Mouse (Mus musculus) limb, embryonic 13.5 days (tissue): ENCODE measurements around the gene Arhgef2. TPM values are rescaled to one million over a fixed set of nuclear protein-coding genes. Genes with fewer than 3 reads are reported as not detected.
"Not testable (repeated sequence)": the region's sequence is repeated elsewhere in the genome, so short reads cannot be mapped to it uniquely, and the experiment has no call there.

Source experiments
- ATAC-seq: fragments of 200-750 bp; cut with Nextera tagmentation; 2 replicates; pipeline ENCODE4 v1.8.0; 2017; ENCODE audit warnings: low read depth, moderate number of reproducible peaks, moderate TSS enrichment; ENCODE audit not compliant: low FRiP score
- H3K27ac ChIP-seq: fragments of 300-500 bp; sonication (generic); 2 replicates; pipeline ENCODE4 v1.5.1; 2015; ENCODE audit warnings: inconsistent platforms, mild to moderate bottlenecking, moderate library complexity
- H3K27me3 ChIP-seq: fragments of 300-500 bp; sonication (generic); 2 replicates; pipeline ENCODE4 v1.6.1; 2015; ENCODE audit warnings: mild to moderate bottlenecking, inconsistent platforms
- H3K36me3 ChIP-seq: fragments of 300-500 bp; sonication (generic); 2 replicates; pipeline ENCODE4 v1.6.1; 2015; ENCODE audit warnings: inconsistent platforms, mild to moderate bottlenecking, moderate library complexity
- H3K4me1 ChIP-seq: fragments of 300-500 bp; sonication (generic); 2 replicates; pipeline ENCODE4 v1.6.1; 2015; ENCODE audit warnings: inconsistent platforms
- H3K4me2 ChIP-seq: fragments of 300-500 bp; sonication (generic); replicated peaks from 2 replicates; pipeline ENCODE4 v1.6.1; 2015; ENCODE audit warnings: inconsistent platforms, mild to moderate bottlenecking, moderate library complexity
- H3K4me3 ChIP-seq: fragments of 300-500 bp; sonication (generic); 2 replicates; pipeline ENCODE4 v1.5.1; 2015; ENCODE audit warnings: moderate library complexity, mild to moderate bottlenecking, inconsistent platforms
- H3K9ac ChIP-seq: fragments of 300-500 bp; sonication (generic); 2 replicates; pipeline ENCODE4 v1.6.1; 2015; ENCODE audit warnings: mild to moderate bottlenecking, inconsistent platforms
- H3K9me3 ChIP-seq: fragments of 300-500 bp; sonication (generic); 2 replicates; pipeline ENCODE4 v1.6.1; 2016; ENCODE audit warnings: inconsistent platforms
- WGBS: fragments of 180-500 bp; shearing (Covaris S2); methylation state at CpG from one replicate; pipeline ENCODE4 v1.1.7; 2015; 5-methylcytosine and 5-hydroxymethylcytosine counted together
- polyA plus RNA-seq: library from polyadenylated mRNA; unstranded; fragments of >200 nt; fragmentation: Nextera tagmentation; extraction: Ambion mirVana; gene quantifications from 2 replicates; pipeline ENCODE4 v1.2.1, GENCODE M21; 2015

Arhgef2 gene
- polyA plus RNA-seq, 1 experiment from 2014 or later, result 105 TPM

DNA sequence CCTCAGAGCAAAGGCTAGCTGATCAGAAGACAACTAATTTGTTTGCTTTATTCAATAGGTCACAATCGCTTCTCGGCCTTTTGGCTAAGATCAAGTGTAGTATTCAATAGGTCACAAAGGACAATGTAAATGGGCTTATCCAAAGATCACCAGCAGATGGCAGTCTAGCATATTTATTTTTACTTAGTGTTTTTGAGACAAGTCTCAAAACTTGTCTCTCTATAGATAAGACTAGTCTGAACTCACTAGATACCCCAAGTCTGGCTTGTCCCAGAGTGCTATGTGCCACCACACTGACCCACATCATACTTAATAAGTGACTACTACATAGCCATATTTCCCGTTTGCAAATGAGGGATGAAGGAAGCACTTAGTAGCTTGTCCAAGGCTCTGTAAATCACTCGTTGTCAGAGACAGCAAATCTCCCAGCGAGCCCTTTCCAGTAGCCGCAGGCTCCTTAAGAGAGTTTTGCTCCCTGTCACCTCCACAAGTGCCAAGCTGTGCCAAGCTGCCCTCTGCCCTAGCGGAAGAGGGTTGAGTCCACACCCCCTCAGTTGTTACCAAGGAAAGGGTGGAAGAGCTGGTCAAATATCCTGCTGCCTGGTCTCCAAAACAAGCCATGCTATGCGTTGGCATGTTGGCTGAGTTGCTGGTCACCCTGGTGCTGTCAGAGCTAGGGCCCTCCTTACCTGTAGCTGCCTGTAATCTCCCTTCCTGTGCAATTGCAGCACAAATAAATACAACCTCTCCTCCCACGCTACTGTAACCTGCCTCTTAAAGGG, 13.6 kb upstream of the Arhgef2 start:
- Histone ChIP-seq H3K9me3 (no peaks in the 10 kb centered on the region), H3K4me1 (peaks cover 32% of the 10 kb centered on the region), H3K27me3 (no peaks in the 10 kb centered on the region), H3K27ac (no peak overlapping the region; the same call in 1 of the 2 replicates), H3K4me2 (no peak overlapping the region), H3K9ac (no peak overlapping the region), H3K4me3 (no peak overlapping the region), H3K36me3 (peaks cover 25% of the 10 kb centered on the region)
- WGBS, result 35% methylated on average over 9 of the region's 9 CpGs
- no peak for ATAC-seq

DNA sequence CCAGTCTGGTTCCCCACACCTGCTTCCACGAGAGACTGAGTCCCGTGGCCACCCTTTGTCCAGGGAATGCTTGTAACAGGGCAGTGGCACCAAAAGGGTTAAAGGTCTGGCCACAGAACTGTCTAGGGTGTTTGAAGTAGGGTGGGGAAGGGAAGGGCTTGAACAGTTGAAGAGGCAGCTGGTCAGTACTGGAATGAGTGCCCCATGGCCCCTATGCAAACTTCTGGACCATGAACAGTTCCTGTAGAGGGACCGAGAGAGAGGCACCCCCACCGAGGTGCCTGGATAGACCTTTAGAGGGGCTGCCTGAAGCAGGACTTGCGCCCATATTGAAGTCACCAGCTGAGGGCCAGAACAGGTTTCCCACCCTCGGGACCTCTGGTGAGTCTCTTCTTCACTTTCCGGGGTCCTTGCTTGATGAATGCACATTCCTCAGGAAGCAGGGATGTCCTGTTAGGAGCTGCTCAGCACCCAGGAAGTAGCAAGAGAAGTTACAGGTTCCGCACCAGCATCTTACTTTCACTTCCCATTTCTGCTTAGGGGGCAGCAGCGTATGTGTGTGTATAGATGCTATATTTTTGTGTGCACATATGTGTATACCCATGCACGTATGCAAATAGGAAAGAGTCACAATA, 12.7 kb upstream of the Arhgef2 start:
- Histone ChIP-seq H3K4me2 (no peak overlapping the region), H3K36me3 (peaks cover 16% of the 10 kb centered on the region)
- ATAC-seq, result no peak

GRCm38 (mm10) chr3:88593893-88594580, 11.7 kb upstream of the Arhgef2 start:
- no peak; the same call in 1 of the 2 replicates for ATAC-seq

More for the DNA sequence above, 12.7 kb upstream of the Arhgef2 start:
- no peak overlapping the region for H3K27ac ChIP-seq
- no peaks in the 10 kb centered on the region for H3K9me3 ChIP-seq
- peaks cover 32% of the 10 kb centered on the region for H3K4me1 ChIP-seq
- H3K27me3 ChIP-seq, result no peaks in the 10 kb centered on the region
- WGBS, result 74% methylated on average over 10 of the region's 10 CpGs
- H3K4me3 ChIP-seq, result no peak overlapping the region
- H3K9ac ChIP-seq, result no peak overlapping the region

GRCm38 (mm10) chr3:88596547-88596946, 9.2 kb upstream of the Arhgef2 start:
- ATAC-seq, H3K9ac ChIP-seq, H3K27me3 ChIP-seq, H3K36me3 ChIP-seq, H3K9me3 ChIP-seq, H3K4me3 ChIP-seq, H3K27ac ChIP-seq, H3K4me2 ChIP-seq: not testable (repeated sequence)
- WGBS, result 76% methylated on average over 4 of the region's 4 CpGs
- H3K4me1 ChIP-seq, result peaks cover 19% of the 10 kb centered on the region

More at GRCm38 (mm10) chr3:88593893-88594580, 11.7 kb upstream of the Arhgef2 start:
- Histone ChIP-seq H3K4me3 (no peak overlapping the region), H3K36me3 (peaks cover 6% of the 10 kb centered on the region), H3K9ac (no peak overlapping the region), H3K4me2 (peak overlapping the region; percentile 31), H3K4me1 (peaks cover 32% of the 10 kb centered on the region), H3K9me3 (no peaks in the 10 kb centered on the region), H3K27me3 (no peaks in the 10 kb centered on the region), H3K27ac (peak overlapping the region; percentile 65; the same call in 1 of the 2 replicates)
- 35% methylated on average over 10 of the region's 10 CpGs for WGBS

DNA sequence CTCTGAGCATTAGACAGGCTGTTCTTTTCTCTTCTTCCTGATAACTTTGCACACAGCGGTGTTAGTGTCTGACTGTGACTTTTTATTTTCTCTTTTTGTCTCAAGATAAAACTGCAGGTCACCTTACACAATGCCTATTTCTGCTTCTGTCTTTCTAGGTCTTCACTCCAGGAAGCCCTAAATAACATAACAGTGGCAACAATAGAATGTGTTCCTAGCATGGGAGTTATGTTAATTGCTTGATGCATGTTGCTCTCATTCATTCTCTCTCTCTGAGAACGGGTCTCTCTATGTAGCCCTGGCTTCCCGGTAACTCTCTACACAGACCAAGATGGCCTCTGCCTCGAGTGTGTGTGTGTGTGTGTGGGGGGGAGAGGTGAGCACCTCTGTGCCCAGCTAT, 3.3 kb upstream of the Arhgef2 start:
- no peaks in the 10 kb centered on the region for H3K27me3 ChIP-seq
- no peaks in the 10 kb centered on the region for H3K9me3 ChIP-seq
- H3K4me2 ChIP-seq, result no peak overlapping the region
- peaks cover 6% of the 10 kb centered on the region for H3K4me1 ChIP-seq
- WGBS, result 85% methylated on average over 4 of the region's 4 CpGs
- no peak for ATAC-seq
- H3K9ac ChIP-seq, result no peak overlapping the region
- H3K27ac ChIP-seq, result no peak overlapping the region
- no peaks in the 10 kb centered on the region for H3K36me3 ChIP-seq
- H3K4me3 ChIP-seq, result no peak overlapping the region

DNA sequence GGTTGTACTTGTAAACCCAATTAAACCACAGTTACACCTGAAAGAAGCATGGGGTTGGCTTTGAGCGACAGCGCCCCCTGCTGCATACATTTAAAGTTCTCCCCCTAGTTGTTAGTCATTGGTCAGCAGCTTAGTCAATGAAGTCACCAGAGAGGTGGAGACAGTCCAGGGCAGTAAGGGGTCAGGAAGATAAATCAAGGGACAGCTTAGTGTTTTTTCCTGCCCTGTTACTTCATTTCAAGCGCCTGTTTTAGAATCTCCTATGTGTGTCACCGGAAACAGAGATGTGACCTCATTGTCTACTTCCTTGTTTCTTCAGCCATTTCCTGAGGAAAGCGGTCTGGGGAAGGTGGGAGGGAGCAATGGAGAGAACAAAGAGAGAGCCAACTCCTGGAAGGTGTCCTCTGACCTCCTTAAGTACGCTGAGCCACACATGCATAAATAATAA, 2.0 kb upstream of the Arhgef2 start:
- Histone ChIP-seq H3K4me3 (no peak overlapping the region), H3K9me3 (no peaks in the 10 kb centered on the region), H3K36me3 (no peaks in the 10 kb centered on the region), H3K27ac (no peak overlapping the region), H3K4me1 (peaks cover 14% of the 10 kb centered on the region), H3K27me3 (no peaks in the 10 kb centered on the region), H3K9ac (no peak overlapping the region), H3K4me2 (no peak overlapping the region)
- WGBS, result 27% methylated on average over 6 of the region's 6 CpGs
- ATAC-seq, result no peak

GRCm38 (mm10) chr3:88604863-88605262, 903 bp upstream of the Arhgef2 start:
- Histone ChIP-seq H3K27me3 (no peaks in the 10 kb centered on the region), H3K4me2 (no peak overlapping the region), H3K4me3 (no peak overlapping the region), H3K27ac (no peak overlapping the region), H3K4me1 (peaks cover 14% of the 10 kb centered on the region), H3K9me3 (no peaks in the 10 kb centered on the region), H3K36me3 (no peaks in the 10 kb centered on the region), H3K9ac (no peak overlapping the region)
- ATAC-seq, result no peak
- 88% methylated on average over 7 of the region's 7 CpGs for WGBS

DNA sequence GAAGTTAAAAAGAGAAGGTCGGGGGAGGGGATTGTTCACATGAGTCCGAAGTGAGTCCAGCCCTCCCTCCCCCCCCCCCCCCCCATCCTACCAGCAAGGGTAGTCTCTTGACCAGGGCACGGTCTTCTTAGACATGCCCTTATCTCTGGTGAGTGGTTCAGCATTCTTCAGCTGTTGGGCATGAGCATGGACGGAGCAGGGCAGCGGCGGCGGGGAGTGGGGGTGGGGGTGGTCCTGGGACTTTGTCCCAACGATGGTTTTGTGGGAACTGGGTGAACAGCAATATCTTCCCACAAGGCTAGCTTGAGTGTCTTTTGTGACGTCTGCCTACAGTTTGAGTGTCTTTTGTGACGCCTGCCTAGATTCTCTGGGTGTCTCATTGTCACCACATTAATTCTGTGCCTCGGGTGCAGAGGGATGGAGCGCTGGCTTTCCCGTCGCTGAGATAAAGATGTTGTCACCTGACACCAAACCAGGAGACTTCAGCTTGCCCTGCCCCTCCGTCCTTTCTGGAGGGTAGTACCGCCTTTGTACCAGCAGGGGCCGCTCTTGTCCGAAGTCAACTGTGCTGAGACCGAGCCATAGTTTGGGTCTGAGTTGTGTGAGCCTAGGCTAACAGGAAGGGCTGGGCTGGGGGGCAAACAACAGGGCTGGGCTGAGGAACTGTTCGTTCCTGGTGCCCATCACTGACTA, 1.4 kb downstream of the Arhgef2 start:
- peak overlapping the region; percentile 36 for H3K4me3 ChIP-seq
- no peaks in the 10 kb centered on the region for H3K36me3 ChIP-seq
- H3K27me3 ChIP-seq, result no peaks in the 10 kb centered on the region
- H3K4me2 ChIP-seq, result peak overlapping the region; percentile 65
- WGBS, result 0% methylated on average over 20 of the region's 20 CpGs
- peak; percentile 92 for ATAC-seq
- H3K27ac ChIP-seq, result no peak overlapping the region
- peak overlapping the region; percentile 55 for H3K9ac ChIP-seq
- H3K4me1 ChIP-seq, result peaks cover 14% of the 10 kb centered on the region
- no peaks in the 10 kb centered on the region for H3K9me3 ChIP-seq

DNA sequence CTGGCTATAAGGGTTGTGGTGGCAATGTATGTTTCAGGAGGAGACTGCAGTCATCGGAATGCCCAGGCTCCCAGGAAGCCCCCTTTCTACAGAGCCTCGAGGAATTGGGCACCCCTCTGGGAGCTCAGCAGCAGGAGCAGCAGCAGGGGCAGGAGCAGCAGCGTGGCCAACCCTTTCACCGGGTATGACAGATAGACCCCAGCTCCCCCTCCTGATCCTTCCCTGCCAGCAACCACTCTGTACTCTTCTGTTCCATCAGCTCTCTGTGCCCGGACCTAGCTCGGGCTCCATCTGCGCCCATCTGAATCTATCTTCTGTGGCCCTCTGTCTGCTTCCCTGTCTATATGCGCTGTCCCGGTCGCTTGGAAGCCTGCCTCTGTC, 2.0 kb downstream of the Arhgef2 start:
- H3K4me1 ChIP-seq, result peaks cover 14% of the 10 kb centered on the region
- H3K9ac ChIP-seq, result peak overlapping the region; percentile 55
- H3K4me3 ChIP-seq, result peak overlapping the region; percentile 36
- H3K9me3 ChIP-seq, result no peaks in the 10 kb centered on the region
- no peak overlapping the region for H3K27ac ChIP-seq
- peak overlapping the region; percentile 65 for H3K4me2 ChIP-seq
- H3K36me3 ChIP-seq, result no peaks in the 10 kb centered on the region
- ATAC-seq, result peak; percentile 43; the same call in 1 of the 2 replicates
- no peaks in the 10 kb centered on the region for H3K27me3 ChIP-seq
- 29% methylated on average over 10 of the region's 10 CpGs for WGBS

GRCm38 (mm10) chr3:88609066-88609465, 3.3 kb downstream of the Arhgef2 start:
- H3K36me3 ChIP-seq, result no peaks in the 10 kb centered on the region
- H3K9ac ChIP-seq, result no peak overlapping the region
- 66% methylated on average over 4 of the region's 4 CpGs for WGBS
- H3K4me2 ChIP-seq, result no peak overlapping the region
- H3K4me3 ChIP-seq, result no peak overlapping the region
- no peaks in the 10 kb centered on the region for H3K27me3 ChIP-seq
- ATAC-seq, result no peak
- no peak overlapping the region for H3K27ac ChIP-seq
- peaks cover 14% of the 10 kb centered on the region for H3K4me1 ChIP-seq
- H3K9me3 ChIP-seq, result no peaks in the 10 kb centered on the region

GRCm38 (mm10) chr3:88614418-88614817, 8.7 kb downstream of the Arhgef2 start:
- WGBS, result 70% methylated on average over 8 of the region's 8 CpGs

More at GRCm38 (mm10) chr3:88614418-88614817, 8.7 kb downstream of the Arhgef2 start:
- H3K4me1 ChIP-seq, result peaks cover 17% of the 10 kb centered on the region
- H3K9ac ChIP-seq, result no peak overlapping the region
- no peaks in the 10 kb centered on the region for H3K9me3 ChIP-seq
- no peak overlapping the region for H3K27ac ChIP-seq
- no peak overlapping the region for H3K4me3 ChIP-seq
- H3K36me3 ChIP-seq, result no peaks in the 10 kb centered on the region
- ATAC-seq, result no peak
- H3K27me3 ChIP-seq, result no peaks in the 10 kb centered on the region
- H3K4me2 ChIP-seq, result no peak overlapping the region
